Mouse (Mus musculus): ENCODE results near the gene Rab42.

Gene Rab42

GRCm38 (mm10) chr4:132268871-132269739 lies 34.1 kb downstream of the Rab42 start:
- no peak for DNase-seq

- DNase-seq = no peak
Observed at GRCm38 (mm10) chr4:132266835-132267349, 36.3 kb downstream of the Rab42 start.

GRCm38 (mm10) chr4:132263313-132263712 lies 39.9 kb downstream of the Rab42 start:
- DNase-seq = no peak

DNA sequence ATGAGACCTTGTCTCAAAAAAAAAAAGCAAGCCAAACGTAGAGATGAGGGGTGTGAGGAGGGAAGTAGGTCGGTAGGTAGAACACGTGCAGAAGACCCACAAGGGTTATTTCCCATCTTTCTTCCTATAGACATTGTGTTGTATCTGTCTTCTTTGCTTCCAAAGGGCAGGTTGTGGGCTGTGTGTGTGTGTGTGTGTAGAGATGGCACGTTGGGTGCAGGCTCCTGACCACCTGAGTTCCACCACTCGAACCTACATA lies 40.9 kb downstream of the Rab42 start:
- DNase-seq = no peak

- DNase-seq = peak; percentile 79
Observed at GRCm38 (mm10) chr4:132261514-132262357, 41.4 kb downstream of the Rab42 start, which contains the start of gene Gmeb1. Gmeb1 (minus strand) TSS chr4:132261602.

DNA sequence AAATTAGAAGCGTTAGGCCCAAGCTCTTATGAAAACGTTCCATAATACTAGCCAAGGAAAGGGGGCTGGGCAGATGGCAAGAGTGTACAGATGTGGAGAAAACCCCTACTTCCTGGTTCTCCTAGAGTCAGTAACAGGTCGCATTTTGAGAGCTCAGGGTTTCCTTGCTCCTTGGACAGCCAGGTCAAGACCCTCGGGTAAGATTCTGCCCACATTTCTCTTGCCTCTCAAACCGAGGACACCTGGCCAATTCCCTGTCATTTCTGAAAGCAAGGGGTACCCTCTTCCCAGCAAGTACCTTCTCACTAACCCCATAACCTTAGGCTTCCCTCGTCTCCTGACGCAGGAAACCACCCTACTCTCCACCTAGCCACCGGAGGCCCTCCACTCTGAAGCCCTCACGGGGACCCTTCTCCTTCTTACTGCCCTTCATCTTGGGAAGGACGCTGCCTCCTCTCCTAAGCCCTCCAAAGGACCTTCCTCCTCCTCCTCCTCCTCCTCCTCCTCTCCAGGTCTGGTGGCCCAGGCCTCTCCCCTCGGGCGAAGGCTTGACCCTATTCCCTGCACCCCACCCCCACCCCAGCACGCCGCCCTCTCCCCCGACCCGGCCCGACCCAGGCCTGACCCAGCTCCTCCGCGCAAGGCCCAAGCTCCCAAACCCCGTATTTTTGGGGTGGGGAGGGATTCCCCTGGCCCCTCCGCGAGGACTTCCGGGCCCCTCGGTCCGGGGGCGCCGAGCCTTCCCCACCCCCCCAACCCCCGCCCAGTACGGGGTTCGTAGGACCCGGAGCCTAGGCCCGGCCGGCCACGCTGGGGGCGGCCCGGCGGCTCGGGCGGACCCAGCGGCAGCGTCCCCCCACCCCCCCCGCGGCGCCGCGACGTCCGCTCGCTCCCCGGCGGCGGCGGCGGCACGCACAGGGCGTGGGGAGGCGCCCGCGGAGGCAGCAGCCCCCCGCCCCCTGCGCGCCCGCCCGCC lies 42.5 kb downstream of the Rab42 start:
- peak; percentile 39 for DNase-seq

GRCm38 (mm10) chr4:132259248-132259647 lies 43.9 kb downstream of the Rab42 start:
- DNase-seq = no peak

DNA sequence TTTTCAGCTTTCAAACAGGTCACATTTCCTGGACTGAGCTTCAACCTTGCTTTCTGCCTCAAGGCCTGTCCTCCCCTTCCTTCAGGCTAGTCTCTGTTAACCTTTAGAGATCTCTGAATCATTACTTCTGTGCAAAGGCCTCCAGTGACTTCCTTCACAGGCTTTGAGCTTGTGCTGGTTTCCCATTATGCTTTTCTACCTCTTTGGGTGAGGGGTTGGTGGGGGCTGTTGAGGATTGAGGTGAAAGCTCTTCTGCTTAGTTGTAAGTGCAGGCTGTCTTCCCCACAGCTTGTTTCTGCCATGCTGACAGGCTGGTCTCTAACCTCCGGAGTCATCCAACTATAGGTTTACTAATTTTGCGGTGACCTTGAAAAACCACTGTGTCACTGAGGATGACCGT lies 46.8 kb downstream of the Rab42 start:
- no peak for DNase-seq

- no peak for DNase-seq
Observed at GRCm38 (mm10) chr4:132254986-132255385, 48.2 kb downstream of the Rab42 start.

DNA sequence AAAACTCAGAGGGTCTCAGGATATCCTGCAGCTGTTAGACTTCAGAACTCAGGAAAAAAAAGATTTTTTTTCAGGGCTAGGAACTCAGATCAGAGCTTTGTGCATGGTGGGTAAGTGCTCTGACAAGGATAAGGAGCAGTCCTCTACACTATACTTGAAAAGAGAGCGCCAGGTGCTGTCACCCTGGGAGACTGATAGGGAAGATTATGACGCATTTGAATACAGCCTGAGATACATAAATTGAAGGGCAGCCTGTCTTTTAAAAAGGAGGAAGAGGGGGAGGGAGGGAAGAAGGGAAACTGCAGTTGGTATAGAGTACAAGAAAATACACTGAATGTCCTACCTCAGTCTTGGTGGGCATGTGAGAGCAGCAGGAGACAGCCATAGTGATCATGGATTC lies 49.6 kb downstream of the Rab42 start:
- DNase-seq = no peak

DNA sequence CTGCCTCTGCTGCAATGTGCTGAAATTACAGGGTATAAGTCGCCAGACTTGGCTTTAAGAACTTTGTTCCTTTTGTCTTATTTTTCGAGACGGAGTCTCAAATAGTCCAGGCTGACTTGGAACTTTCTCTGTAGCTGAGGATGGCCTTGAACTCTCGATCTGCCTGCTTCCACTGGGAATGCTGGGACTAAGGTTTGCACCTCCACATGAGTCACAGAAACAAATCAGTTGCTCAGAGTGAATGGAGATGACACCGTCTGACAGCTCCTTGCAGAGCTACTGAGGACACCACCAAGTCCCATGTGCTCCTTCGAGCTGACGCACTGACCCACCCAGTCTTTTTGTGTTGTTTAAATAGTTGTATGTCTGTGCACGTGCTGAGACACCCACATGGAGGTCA lies 50.1 kb downstream of the Rab42 start:
- DNase-seq = no peak

Data from right cerebral cortex, postnatal 14 days (tissue).